Mouse (Mus musculus) cerebellum, adult 18-20 months (tissue): Measurements from ENCODE around the gene Klk8.

Source experiments
- DNase-seq, 2 experiments: peaks; one replicate each; pipeline ENCODE4 v3.0.0; 2021

Klk8 gene

DNA sequence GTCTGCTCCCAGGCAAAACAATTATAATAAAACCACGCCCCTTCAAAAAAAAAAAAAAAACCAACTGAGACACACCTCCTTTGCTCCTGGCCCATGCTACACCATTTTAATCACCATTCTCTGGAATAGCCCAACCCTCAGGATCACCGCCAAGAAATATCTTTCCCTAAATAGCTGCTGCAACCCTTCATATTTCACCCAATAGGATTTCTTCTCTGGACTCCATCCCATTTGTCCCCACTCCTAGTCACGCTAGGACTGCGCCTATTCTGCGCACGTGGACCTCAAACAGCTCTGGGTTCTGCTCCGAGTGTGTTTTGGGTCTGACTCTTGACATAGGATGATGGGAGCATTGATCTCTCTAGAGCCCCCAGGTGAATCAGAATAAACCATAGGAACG is 1.0 kb upstream of the Klk8 start:
- no peak for DNase-seq

DNA sequence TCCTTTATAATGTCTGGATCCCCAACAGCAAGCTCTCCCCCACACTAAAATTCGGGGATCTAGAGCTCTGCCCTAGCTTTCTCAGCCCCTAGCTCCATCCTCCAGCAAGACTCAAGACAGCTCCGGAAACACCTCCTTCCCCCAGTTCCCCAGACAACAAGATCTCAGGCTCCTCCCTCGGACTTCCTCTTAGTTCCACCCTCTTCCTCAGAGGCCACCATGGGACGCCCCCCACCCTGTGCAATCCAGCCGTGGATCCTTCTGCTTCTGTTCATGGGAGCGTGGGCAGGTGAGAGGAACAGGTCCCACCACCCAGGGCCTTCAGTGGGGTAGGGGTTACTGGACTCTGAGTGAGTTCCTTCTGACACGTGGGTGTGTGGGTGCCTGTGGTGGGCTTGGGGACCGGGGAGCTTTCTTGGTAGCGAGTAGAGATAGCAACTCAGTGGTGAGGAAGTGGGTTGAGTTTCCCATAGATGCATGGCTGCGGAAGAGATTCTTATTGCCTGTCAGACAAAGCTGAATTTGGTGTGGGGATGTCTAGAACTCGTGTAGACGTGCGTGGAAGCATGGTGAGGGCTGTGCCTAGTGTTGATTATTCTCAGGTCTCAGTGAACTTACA is 576 bp downstream of the Klk8 start:
- DNase-seq, result no peak

DNA sequence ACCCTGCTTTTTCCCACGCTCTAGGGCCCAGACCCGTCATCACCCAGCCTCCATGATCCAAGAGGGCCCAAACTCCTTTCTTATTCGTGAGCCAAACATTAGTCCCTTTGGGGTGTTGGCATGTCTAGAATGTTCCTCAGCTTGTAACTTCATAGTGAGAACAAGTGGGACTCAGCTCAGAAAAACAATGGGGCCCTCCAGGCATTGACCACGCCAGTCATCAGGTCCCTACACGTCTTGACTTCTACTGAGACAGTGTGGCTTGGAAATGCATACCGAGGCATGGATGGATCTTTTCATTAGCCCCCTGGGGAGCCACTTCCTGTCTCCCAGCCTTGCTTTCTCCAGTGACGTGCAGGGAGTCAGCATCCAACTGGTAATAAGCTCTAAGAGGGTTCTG is 2.5 kb downstream of the Klk8 start:
- no peak for DNase-seq

DNA sequence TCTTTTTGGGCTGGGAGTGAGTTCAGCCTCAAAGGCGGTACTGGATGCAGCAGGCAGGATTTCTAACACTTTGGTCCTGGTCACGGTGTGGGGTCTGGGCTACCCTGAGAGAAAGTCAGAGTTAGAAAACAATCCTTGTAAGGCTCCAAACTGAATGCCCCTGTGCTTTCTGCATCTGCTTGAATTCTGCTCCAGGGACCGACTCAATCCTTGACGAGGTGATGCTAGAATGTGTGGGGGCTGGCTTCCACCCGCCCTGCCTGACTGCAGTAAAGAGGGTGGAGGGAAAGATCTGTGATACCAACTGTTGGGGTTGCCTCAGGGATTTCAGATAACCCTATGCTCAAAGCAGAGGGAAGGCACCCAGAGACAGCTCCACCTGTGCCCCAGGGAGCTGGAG is 13.6 kb downstream of the Klk8 start, which contains the start of gene Klk7:
TSS of gene Klk7 (plus strand) at position 301 of the 400 bp plus-strand sequence.
- no peak for DNase-seq

DNA sequence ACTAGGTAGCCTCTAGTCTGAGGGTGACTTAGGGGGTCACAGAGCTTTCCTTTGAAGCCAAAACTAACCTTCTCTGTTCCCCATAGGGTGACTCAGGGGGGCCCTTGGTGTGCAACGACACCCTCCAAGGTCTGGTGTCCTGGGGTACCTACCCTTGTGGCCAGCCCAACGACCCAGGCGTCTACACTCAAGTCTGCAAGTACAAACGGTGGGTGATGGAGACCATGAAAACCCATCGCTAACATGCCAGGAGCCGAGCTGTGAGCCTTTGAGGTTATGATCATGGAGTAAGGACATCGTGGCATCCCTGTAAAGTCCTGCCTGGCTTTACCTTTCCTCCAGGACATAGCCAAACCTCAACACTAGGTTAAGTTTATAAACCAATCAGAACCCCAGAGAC is 17.8 kb downstream of the Klk8 start:
- no peak for DNase-seq

DNA sequence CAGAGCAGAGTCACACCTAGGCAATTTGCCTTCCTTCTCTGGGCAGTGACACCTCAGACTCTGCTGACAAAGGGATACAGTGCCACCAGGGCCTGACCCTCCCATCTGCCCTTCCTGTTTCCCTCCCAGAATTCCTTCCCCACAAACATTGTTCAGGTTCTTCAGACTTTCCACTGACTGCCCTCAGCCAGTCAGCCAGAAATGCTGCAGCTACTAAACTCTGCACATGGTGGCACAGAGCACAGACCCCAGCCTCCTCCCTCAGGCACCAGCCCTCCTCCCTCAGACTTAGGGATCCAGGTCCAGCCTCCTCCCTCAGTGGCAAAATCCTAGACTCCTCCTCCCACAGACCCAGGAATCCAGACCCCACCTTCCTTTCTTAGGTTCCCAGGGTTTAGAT is 19.4 kb downstream of the Klk8 start:
- no peak for DNase-seq

DNA sequence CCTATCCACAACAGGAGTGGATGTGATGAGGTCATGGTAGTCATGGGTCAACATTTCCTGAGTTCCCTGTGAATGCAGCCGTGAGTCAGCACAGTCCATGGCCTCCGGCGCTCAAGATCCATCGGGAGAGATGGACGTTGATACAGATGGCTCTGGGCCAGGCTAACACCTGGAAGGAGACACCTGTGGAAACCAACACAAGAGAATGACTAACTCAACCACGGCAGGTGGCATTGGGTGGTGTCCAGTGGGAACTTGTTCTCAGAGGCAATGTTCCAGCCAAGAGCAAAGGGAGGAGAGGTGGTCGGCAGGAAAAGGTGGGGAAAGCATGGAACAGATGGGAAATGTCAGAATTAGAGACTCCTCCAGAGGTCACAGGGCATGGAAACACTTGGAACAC is 24.2 kb downstream of the Klk8 start:
- DNase-seq, result no peak

DNA sequence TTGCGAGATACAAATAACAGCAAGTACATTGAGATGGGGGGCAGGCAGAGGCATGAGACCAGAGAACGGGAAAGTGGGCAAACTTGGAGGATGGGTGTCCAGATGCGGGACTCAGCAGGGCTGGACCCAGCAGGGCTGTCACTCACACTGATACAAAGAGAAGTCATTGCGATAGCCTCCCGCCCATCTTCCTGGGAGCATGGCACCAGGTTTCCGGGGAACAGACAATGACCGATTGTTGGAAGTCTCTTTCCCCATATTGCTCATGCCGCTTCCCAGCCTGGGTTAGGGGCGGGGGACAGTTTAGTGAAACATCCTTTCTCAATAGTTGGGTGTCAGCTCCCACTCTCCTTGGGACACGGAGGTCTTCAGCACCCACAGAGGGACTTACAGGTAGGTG is 26.8 kb downstream of the Klk8 start, which contains the start of gene Klk6:
TSS of gene Klk6 (plus strand) at position 301 of the 400 bp plus-strand sequence.
- DNase-seq, result no peak

DNA sequence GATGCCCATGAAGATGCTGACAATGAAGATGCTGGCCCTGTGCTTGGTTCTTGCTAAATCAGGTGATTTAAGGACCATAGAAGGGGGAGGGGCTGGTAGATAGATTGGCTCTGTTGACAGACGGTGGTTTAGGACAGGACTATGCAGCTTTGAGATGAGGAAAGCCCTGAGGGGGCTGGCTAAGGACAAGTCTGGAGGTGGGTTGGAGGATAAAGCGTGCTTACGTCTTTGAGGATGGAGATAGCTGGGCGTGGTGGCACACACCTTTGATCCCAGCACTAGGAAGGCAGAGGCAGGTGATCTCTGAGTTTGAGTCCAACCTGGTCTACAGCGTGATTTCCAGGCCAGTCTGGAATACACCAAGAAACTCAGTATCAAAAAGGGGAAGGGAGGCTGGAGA is 28.7 kb downstream of the Klk8 start:
- DNase-seq, result no peak

DNA sequence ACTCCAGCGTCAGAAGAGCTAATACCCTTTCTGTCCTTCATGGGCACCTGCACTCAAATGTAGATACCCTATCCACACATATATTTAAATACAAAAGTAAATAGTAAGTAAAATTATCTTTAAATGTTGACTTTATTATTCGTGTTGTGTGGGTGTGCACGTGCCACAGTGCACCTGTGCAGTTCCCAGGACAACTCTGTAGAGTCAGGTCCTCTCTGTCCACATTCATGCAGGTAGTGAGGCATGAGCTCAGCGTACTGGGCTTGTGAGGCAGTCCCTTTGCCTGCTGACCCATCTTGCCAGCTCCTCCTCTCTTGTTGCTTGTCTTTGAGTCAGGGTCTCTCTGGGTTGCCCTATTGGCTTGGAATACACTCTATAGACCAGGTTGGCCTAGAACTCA is 30.3 kb downstream of the Klk8 start:
- DNase-seq, result no peak

DNA sequence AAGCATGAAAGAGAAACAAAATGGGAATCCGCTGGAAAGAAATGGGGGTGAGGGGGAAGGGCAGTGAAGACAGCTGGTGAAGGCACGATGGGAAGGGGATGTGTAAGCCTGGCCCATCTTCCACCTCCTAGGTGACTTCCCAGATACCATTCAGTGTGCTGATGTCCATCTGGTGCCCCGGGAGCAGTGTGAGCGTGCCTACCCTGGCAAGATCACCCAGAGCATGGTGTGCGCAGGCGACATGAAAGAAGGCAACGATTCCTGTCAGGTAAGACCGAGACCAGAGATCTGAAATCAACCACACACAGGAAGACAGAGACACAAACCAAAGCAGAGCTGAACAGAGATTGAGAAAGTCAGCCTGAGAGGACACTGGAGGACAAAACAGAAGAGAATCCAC is 31.6 kb downstream of the Klk8 start:
- DNase-seq, result no peak

DNA sequence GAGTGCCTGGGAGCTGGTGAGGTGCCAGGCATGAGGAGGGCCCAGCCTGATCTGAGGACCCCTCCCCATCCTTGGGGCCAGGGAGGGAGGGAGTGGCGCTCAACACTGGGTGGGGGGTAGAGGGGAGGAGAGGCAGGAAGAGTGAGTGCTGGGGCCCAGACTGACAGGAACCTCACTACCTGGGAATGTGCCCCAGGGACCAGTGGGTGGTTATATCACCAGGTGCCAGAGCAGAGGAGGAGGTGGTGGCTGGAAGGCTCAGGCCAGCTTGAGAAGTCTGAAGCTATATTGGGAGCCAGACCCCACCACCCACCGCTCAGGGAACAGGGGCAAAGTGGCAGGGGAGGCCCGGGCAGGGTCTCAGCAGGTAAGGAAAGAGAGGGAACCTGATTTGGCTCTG is 44.3 kb downstream of the Klk8 start, which contains the start of gene Klk5:
TSS of gene Klk5 (plus strand) at position 271 of the 400 bp plus-strand sequence.
- DNase-seq, result no peak

DNA sequence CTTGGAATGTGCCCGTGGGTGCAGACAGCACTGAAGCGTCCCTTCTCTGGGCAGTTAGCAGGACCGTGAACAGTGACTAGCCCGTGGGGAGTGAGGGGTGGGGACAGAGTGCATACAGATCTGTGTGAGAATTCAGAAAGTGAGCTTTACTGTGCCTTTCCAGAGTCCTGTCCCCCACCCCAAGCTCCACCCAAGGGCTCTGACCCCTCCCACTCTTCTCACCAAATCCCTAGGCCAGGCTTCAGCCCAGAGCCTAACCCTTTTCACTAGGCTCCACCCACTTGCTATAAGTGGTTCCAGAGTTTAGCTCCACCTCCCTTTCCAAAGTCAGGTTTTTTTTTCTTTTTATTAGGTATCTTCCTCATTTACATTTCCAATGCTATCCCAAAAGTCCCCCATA is 46.4 kb downstream of the Klk8 start:
- DNase-seq, result no peak

DNA sequence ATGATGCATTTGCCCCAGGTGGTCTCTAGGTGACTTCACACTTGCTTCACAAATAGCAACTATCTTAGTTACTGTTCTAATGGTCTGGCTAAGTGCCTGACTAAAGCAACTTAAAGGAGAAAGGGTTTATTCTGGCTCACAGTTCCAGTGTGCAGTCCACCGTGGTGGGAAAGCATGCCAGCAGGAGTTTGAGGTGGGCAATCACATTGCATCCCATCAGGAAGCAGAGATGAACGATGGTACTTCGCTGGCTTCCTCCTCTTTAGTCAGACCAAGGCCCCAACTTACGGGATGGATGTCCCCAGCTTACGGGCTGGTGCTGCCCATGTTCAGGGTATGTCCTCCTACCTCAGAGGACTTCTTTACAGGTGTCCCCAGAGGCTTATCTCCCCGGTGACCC is 54.2 kb downstream of the Klk8 start:
- DNase-seq, result no peak
